Mouse (Mus musculus) regulatory T cell (primary cell): ENCODE results near the gene Rnf220.

Source experiments
- in situ Hi-C: fragments of 300-600 bp; cut with MboI, MseI; formaldehyde crosslinking; loops from one replicate; pipeline ENCODE4 v1.15.1; 2025; ENCODE audit warnings: high pct_unique_total_duplicates

The Rnf220 gene

GRCm38 (mm10) chr4:117489566-117489965, 7.3 kb downstream of the Rnf220 start:
- in situ Hi-C loops: loop anchor here (5.0 kb wide), 1 partner anchor 42 kb away; no protein-coding TSS in a partner anchor

DNA sequence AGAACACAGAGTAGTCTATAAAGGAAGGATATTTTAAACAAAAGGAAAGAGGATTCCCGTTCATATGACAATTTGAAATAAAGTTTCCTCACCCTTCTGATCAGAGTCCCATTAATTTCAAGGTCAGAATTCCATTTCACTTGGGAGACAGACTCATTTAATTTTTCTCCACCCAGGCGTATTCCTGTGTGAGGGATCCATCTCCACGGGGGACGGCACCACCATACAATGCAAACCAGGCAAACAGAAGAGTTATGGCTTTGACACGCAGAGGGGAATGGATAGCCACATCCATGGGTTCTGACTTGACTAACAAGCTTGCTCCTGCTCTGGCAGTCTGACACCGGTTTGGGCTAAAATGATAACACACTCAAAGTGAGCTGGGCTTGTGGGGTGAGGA, 9.4 kb downstream of the Rnf220 start:
- in situ Hi-C loops: loop anchor here (5.0 kb wide), 1 partner anchor 40 kb away; no protein-coding TSS in a partner anchor

DNA sequence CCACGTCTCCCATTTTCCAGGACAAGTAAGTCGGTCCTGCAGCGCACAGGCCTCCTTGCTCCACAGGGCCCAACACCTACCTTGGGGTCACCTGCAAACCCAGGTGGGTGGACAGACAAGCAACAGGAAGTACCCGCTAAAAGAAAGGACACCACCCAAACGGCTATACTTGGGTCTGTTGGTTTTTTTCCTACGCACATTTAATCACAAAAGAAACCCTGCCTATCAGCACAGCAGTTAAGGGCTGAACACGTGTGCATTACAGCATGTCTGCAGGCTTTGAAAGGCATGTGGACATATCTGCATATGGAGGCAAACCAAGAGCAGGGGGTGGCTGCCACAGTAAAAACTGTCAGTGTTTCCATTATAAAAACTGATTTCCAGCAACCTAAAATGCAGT, 10.7 kb downstream of the Rnf220 start:
- in situ Hi-C loops: loop anchor here (5.0 kb wide), 1 partner anchor 39 kb away; no protein-coding TSS in a partner anchor

DNA sequence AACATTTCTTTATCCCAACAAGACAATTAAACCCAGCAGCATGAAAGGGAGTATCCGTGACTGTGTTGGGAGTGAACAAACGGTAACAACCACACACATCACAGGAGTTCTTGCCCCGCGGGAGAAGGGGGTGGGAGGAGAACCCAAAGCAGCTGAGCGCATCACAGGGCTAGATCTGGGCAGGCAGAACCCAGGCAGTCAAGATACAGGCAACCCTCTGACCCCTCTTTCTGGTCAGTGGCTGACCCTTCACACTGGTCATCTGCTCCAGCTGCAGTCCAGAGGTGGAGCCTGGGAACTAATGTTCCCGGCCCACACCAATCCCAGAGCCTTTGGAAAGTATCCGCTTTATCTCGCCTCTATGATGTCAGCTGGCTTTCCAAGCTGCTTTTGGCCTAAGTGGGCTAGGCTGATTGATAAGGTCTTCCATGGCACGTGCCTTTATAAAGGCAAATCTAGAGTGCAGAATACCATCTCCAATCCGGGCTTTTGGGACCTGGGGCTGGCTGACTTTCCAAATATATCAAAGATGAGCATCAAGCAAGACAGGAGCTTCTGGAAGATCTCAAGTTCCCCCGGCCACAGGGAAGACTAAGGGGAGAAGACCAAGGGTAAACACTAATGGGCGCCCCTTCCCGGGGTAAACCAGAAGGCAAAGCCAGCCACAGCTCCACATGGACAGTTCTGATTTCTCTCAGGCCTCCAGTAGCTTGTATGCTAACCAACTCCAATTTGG, 11.6 kb downstream of the Rnf220 start:
- in situ Hi-C loops: loop anchor here (5.0 kb wide), 1 partner anchor 38 kb away; no protein-coding TSS in a partner anchor

DNA sequence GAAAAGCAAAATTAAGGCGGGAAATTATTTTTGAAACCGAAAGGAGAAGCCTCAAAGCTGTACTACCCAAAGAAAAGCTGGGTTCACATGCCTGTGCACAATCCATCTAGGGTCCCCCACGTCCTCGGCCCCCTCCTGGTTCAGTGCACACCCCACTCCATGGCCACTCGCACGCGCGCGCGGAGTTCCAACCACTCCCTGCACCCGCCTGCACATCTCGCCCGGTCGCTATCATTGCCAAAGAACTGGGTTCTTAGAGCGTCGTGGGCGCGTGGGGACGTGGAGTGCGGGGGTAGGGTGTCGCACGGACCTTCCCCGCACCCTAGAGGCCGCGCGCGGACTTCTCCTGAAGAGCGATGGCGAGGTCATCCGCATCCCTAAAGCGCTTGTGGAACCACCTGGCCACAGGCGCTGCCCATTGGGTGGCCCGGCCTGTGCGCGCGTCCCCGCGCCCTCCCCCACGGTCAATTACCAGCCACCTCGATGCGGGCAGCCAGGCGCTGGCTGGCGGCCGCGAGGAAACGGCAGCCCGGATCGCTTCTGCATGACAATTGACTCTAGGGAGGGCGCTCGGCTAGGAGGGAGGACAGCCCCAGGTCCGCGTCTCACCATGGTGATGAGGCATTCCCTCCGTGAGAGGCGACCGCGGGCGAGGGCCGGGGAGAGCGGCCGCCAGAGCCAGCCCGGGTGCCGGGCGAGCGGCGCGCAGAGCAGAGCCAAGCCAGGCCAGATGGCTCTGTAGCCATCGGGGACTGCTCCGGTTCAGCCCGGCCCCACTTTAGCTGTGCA, 12.4 kb downstream of the Rnf220 start:
- in situ Hi-C loops: loop anchor here (5.0 kb wide), 1 partner anchor 37 kb away; no protein-coding TSS in a partner anchor

DNA sequence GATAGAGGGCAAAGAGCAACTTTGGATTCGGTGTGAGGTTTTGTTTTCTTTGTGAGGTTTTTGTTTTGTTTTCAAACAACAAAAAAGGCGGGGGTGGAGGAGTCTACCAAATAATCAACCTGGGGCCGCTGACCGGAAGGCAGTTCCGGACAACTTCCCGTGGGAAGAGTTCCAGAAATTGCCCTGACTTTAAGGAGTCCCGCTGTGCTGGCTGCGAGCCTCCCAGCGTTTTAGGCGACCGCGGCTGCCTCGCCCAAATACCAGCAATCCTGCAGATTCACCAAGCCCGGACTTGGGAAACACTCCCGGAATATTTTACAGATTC, 13.0 kb downstream of the Rnf220 start:
- in situ Hi-C loops: no loop called here

GRCm38 (mm10) chr4:117482103-117482502, 14.7 kb downstream of the Rnf220 start:
- in situ Hi-C loops: no loop called here

GRCm38 (mm10) chr4:117480611-117481445, 16.0 kb downstream of the Rnf220 start:
- in situ Hi-C loops: no loop called here

GRCm38 (mm10) chr4:117479951-117480350, 16.9 kb downstream of the Rnf220 start:
- in situ Hi-C loops: no loop called here

DNA sequence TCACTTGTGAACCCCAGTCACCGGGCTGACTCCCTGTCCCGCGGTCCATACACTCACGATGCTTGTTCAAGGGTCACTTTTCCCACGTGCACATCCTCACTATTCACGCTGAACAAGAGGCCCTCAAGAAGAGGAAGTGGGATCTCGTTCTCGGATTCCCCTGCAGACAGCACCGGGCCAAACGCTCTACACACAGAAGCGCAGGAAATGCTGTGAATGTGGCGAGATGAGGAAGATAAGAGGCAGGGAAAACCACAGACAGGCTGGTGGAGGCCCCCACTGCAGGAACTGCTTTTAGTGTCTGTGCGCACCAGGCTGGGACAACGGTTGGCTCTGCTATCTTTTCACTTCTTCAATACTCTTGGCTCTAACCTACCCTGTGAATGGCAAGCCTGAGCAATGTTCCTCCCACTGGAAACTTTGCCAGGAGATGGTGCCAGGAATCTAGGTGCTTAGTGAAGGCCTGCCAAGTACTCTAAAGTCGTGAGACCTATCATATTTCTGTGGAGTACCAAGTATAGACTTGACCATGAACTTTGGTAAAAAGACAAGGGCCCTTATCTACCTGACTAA, 18.7 kb downstream of the Rnf220 start:
- in situ Hi-C loops: no loop called here

GRCm38 (mm10) chr4:117477401-117477800, 19.5 kb downstream of the Rnf220 start:
- in situ Hi-C loops: no loop called here

GRCm38 (mm10) chr4:117476777-117477176, 20.1 kb downstream of the Rnf220 start:
- in situ Hi-C loops: no loop called here

- in situ Hi-C loops: no loop called here
These were observed 20.5 kb downstream of the Rnf220 start for GRCm38 (mm10) chr4:117476355-117476754.

DNA sequence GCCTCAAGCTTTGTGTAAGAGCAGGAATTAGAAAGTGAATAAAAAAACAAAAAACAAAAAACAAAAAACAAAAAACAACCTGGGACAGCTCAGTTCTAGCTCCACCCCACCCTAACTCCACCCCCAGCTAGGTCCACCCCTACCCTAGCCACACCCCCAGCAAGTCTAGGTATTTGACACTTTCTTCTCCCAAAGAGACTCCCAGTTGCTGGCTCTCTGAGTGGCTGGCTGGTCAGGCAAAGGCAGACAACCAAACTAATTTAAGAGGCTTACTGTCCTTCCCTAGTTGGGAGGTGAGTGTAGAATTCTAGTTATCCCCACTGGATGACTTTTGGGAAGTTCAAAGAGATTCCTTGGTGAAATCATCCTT, 22.9 kb downstream of the Rnf220 start:
- in situ Hi-C loops: no loop called here

- in situ Hi-C loops: no loop called here
These were observed 23.4 kb downstream of the Rnf220 start for GRCm38 (mm10) chr4:117473291-117473984.

GRCm38 (mm10) chr4:117469471-117469870, 27.4 kb downstream of the Rnf220 start:
- in situ Hi-C loops: no loop called here

DNA sequence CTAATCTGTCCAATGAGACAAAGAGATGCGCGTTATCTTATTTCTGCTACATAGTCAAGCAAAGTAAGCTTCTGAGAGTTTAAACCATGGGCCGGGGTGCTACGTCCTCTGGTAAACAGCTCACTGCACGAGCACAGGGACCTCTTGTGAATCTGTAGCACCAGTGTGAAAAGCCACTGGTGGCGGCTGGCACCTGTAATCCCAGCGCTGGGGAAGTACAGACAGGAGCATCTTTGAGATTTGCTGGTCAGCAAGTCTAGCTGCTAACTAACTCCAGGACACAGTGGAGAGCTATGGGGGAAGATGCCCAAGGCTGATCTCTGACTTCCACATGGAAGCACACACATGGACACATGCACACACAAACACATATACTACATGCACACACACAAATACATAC, 28.9 kb downstream of the Rnf220 start:
- in situ Hi-C loops: no loop called here

- in situ Hi-C loops: loop anchor here (5.0 kb wide), 1 partner anchor 38 kb away; no protein-coding TSS in a partner anchor
These were observed 47.7 kb downstream of the Rnf220 start for GRCm38 (mm10) chr4:117449151-117449550.

DNA sequence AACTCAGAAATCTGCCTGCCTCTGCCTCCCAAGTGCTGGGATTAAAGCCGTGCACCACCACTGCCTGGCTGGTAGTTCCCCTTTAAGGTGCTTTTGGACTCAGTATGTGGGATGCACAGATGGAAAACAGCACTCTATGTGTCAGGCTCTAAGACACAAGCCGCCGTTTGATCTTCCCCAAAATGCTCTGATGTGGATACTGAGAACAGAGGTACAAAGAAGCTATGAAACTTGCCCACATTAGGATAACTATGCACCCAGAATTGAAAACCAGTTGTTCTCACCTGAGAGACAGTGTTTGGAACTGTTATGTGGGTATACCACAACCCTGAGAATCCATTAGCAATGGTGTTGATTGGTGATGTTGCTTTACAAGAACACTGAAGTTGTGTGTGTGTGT, 48.9 kb downstream of the Rnf220 start:
- in situ Hi-C loops: loop anchor here (5.0 kb wide), 1 partner anchor 39 kb away; no protein-coding TSS in a partner anchor

GRCm38 (mm10) chr4:117445516-117446207, 51.2 kb downstream of the Rnf220 start:
- in situ Hi-C loops: loop anchor here (5.0 kb wide), 1 partner anchor 42 kb away; no protein-coding TSS in a partner anchor
